Mouse (Mus musculus) myocyte (in vitro differentiated cells): ENCODE data around the gene Iqch.

Experiments
- CEBPB ChIP-seq: IDR thresholded peaks from 2 replicates; pipeline ENCODE4 v1.6.1; 2011; ENCODE audit warnings: mild to moderate bottlenecking, moderate library complexity; ENCODE audit not compliant: poor library complexity, insufficient read depth, severe bottlenecking
- MAX ChIP-seq: IDR thresholded peaks from one replicate; pipeline ENCODE4 v1.6.1; 2011; ENCODE audit warnings: low read depth, mild to moderate bottlenecking, control low read depth
- MYOD1 ChIP-seq, 3 experiments: IDR thresholded peaks; one replicate each; pipeline ENCODE4 v1.6.1; 2011; ENCODE audit warnings: control low read depth in 2 of 3, low read depth in 2 of 3, mild to moderate bottlenecking in 2 of 3, moderate library complexity in 1 of 3; ENCODE audit not compliant: insufficient read length in 2 of 3, control insufficient read depth in 1 of 3
- POLR2A ChIP-seq: IDR thresholded peaks from one replicate; pipeline ENCODE4 v1.6.1; 2011; ENCODE audit warnings: low read depth, mild to moderate bottlenecking, control low read depth, moderate library complexity; ENCODE audit not compliant: insufficient read length
- SRF ChIP-seq: IDR thresholded peaks from one replicate; pipeline ENCODE4 v1.6.1; 2011; ENCODE audit warnings: low read depth; ENCODE audit not compliant: control insufficient read depth, insufficient read length

DNA sequence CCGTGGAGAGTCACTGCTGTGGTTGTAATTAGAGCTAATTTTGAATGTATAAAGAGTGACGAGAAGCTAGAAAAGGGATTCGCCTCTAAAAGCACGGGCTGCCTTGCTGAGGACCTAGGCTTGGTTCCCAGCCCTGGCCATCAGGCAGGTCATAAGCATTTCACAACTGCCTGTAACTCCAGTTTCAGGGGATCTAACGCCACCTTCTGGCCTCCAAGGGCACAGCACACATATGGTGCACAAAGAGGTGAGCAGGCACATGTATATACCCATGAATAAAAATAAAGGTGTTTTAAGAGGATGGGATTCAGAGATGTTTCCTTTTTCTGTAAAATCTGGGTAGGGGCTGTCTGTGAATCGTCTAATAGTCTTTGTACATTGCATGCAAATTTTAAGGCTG is 7.9 kb upstream of the Iqch start:
- TF ChIP-seq MAX (no peak), MYOD1 (IDR thresholded peaks at IDR 0.05; ENCODE audit: control insufficient read depth in 1 of 3, insufficient read length in 2 of 3, low read depth in 2 of 3) (no peak), POLR2A (no peak), SRF (no peak), CEBPB (no peak)
